Mouse (Mus musculus): ENCODE results near the gene Zfp791. TPM values are rescaled to one million over a fixed set of nuclear protein-coding genes. Genes with fewer than 3 reads are reported as not detected.

Gene Zfp791
- polyA plus RNA-seq, 1 experiment from 2014 or later, result 1.9 TPM

DNA sequence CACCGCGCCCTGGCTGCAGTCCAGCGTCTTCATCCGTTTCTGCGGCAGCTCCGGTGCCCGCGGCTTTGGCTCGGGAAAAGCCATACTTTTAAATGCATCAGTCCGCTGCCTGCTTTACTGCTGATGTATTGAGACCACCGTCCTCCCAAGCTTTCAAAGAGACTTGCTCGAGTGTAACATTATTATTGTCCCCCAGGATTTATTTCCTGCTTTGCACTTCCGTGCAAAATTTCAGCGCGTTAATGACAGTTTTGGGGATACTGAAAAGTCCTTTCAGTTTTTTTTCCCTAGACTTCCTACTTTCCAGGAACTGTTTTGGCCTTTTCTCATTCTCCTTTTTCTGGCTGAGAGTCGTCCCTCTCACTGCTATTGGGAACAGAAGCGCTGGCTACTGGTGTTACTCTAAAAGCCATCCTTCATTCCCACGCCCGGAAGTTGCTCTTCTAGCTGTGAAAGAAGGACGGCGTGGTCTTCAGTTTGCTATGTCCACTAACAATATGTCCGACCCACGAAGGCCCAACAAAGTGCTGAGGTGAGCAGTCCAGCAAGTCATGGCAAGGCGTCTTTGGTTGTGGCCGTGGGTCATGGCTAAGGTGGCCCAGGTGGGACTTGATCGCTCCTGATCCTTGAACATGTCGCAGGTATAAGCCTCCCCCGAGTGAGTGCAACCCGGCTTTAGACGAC is 42.2 kb downstream of the Zfp791 start, which contains the start of gene Wdr83os:
Gene Wdr83os (plus strand): TSS at position 209 of the 684 bp plus-strand sequence.
- peak within 1 kb of the TSS; percentile 86 for H3K27ac ChIP-seq (replicated peaks)
- WGBS, result under 1% methylated on average over 30 of the region's 30 CpGs
- DNase-seq (ENCODE audit: low spot score), result peak; percentile 68

DNA sequence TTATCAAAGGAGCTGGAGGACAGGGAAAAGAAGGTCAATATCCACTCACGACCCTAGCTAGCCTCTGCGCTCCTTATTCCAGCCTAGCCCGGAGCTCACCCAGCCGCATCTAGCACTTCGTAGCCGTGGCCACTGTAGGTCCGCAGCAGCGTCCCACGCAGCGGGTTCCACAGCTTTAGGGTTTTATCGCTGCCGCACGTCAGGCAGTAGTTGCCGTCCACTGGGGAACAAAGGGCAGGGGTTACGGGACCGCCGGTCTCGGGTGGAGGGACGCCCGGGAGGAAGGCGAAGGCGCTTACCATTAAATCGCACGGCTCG is 42.7 kb downstream of the Zfp791 start:
- peaks cover 46% of the 10 kb centered on the region for H3K36me3 ChIP-seq (replicated peaks)
- no peaks in the 10 kb centered on the region for H3K9me3 ChIP-seq
- H3K4me1 ChIP-seq, result peaks cover 43% of the 10 kb centered on the region
- WGBS, result 1% methylated on average over 25 of the region's 25 CpGs
- DNase-seq (ENCODE audit: low spot score), result no peak
- peak overlapping the region; percentile 96 for H3K4me3 ChIP-seq
- H3K27ac ChIP-seq (replicated peaks), result peak overlapping the region; percentile 86
- H3K27me3 ChIP-seq (replicated peaks; ENCODE audit: low read depth, poor library complexity, severe bottlenecking), result no peaks in the 10 kb centered on the region

More for the DNA sequence above, 42.2 kb downstream of the Zfp791 start, which contains the start of gene Wdr83os:
- no peaks in the 10 kb centered on the region for H3K9me3 ChIP-seq
- peak within 1 kb of the TSS; percentile 96 for H3K4me3 ChIP-seq
- H3K27me3 ChIP-seq (replicated peaks; ENCODE audit: low read depth, poor library complexity, severe bottlenecking), result no peaks in the 10 kb centered on the region
- H3K4me1 ChIP-seq, result peaks cover 43% of the 10 kb centered on the region
- peaks cover 46% of the 10 kb centered on the region for H3K36me3 ChIP-seq (replicated peaks)

DNA sequence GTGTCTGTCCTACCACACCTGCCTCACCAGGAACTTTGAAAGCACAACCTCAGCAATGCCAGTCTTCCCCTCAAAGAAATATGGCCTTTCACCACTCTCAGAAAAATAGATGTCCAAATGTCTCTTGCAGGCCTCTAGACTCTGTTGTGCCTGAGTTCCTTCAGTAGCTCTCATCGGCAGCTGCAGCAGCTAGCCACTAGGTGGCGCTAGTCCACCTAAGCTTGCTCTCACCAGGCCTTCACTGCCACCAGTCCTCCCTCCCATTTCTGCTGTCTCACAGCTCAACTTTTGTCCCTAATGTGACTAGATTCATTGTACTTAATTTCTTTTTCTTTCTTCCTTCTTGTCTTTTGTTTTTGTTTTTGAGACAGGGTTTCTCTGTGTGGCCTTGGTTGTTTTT is 45.9 kb downstream of the Zfp791 start:
- Histone ChIP-seq H3K4me3 (no peak overlapping the region; the same call in 1 of the 2 replicates), H3K27ac (replicated peaks) (no peak overlapping the region), H3K9me3 (no peaks in the 10 kb centered on the region), H3K36me3 (replicated peaks) (peaks cover 64% of the 10 kb centered on the region), H3K4me1 (peaks cover 35% of the 10 kb centered on the region), H3K27me3 (replicated peaks; ENCODE audit: low read depth, poor library complexity, severe bottlenecking) (no peaks in the 10 kb centered on the region)
- WGBS, result 0% methylated on average over 2 of the region's 2 CpGs
- DNase-seq (ENCODE audit: low spot score), result peak; percentile 83

DNA sequence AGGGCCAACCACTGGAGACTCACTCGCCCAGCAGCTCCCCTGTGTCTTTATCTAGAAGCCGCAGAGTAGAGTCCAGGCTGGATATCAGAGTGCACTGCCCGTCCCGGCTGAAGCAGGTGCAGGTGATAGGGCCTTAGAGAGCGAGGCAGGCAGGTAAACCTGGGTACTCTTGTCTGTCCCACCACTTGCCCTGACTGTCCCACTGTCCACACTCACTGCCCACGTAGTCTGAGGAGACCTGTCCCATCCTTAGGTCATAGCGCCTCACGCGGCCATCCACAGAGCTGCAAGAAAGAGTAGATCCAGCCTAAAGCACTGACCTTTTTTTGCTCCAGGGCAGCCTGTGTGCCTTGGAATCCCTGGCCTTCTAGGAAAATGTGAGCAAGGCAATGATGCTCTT is 46.9 kb downstream of the Zfp791 start:
- Histone ChIP-seq H3K27me3 (replicated peaks; ENCODE audit: low read depth, poor library complexity, severe bottlenecking) (no peaks in the 10 kb centered on the region), H3K36me3 (replicated peaks) (peaks cover 64% of the 10 kb centered on the region), H3K27ac (replicated peaks) (no peak overlapping the region), H3K9me3 (no peaks in the 10 kb centered on the region), H3K4me3 (no peak overlapping the region), H3K4me1 (peaks cover 30% of the 10 kb centered on the region)
- WGBS, result 77% methylated on average over 9 of the region's 9 CpGs
- DNase-seq (ENCODE audit: low spot score), result peak; percentile 49

DNA sequence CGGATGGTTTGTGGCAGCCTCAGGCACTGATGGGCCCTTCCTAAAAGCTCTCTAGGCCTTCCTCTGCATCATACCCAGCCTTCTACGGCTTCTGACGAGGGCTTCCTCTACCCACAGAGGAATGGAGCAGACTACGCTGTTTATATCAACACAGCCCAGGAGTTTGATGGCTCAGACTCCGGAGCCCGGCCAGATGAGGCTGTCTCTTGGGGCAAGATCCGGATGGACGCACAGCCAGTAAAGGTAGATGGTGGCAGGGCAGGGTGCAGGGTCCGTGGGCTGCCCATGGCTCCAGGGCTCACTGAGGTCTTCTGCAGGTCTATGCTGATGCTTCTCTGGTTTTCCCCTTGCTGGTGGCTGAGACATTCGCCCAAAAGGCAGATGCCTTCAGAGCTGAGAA is 48.3 kb downstream of the Zfp791 start:
- DNase-seq (ENCODE audit: low spot score), result no peak
- peaks cover 29% of the 10 kb centered on the region for H3K4me1 ChIP-seq
- WGBS, result 92% methylated on average over 10 of the region's 10 CpGs
- H3K27me3 ChIP-seq (replicated peaks; ENCODE audit: low read depth, poor library complexity, severe bottlenecking), result no peaks in the 10 kb centered on the region
- no peaks in the 10 kb centered on the region for H3K9me3 ChIP-seq
- no peak overlapping the region for H3K4me3 ChIP-seq
- H3K27ac ChIP-seq (replicated peaks), result no peak overlapping the region
- H3K36me3 ChIP-seq (replicated peaks), result peaks cover 64% of the 10 kb centered on the region

DNA sequence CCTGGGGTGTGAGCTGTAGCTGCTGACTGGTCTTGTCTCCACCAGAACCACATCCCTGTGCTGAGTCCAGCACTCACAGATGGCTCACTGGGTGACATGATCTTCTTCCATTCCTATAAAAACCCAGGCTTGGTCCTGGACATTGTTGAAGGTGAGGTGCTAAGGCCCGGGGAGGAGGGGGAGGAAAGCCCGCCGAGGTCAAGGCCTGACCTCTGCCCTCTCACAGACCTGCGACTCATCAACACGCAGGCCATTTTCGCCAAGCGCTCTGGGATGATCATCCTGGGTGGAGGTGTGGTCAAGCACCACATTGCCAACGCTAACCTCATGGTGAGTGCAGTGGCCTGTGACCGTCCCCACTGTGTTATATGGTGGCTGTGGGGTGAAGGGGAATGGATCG is 48.7 kb downstream of the Zfp791 start:
- DNase-seq (ENCODE audit: low spot score), result no peak

DNA sequence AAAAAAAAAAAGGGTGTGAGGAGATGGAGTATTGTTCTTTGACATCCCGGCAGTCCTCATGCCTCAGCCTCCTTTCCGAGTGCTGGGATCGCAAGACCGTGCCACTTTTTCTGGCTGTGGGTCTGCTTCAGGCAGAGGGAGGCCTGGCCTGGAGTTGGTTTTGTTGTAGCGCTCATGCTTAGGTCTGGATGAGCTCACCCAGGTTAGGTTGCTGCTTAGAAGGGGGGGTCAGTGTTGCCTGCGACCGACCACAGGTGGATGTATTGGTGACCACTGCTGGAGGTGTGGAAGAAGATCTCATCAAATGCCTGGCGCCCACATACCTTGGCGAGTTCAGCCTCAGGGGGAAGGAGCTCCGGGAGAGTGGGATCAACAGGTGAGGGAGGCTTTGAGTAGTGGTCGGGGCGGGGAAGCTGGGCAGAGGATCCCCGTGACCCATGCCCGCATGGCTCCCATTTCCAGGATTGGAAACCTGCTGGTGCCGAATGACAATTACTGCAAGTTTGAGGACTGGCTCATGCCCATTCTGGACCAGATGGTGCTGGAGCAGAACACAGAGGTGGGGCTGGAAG is 49.8 kb downstream of the Zfp791 start:
- H3K4me3 ChIP-seq, result peak overlapping the region; percentile 94
- DNase-seq (ENCODE audit: low spot score), result no peak

More for the DNA sequence above, 48.7 kb downstream of the Zfp791 start:
- Histone ChIP-seq H3K4me1 (peaks cover 25% of the 10 kb centered on the region), H3K27me3 (replicated peaks; ENCODE audit: low read depth, poor library complexity, severe bottlenecking) (no peaks in the 10 kb centered on the region), H3K4me3 (no peak overlapping the region), H3K36me3 (replicated peaks) (peaks cover 61% of the 10 kb centered on the region), H3K9me3 (no peaks in the 10 kb centered on the region), H3K27ac (replicated peaks) (no peak overlapping the region)
- 83% methylated on average over 10 of the region's 10 CpGs for WGBS

DNA sequence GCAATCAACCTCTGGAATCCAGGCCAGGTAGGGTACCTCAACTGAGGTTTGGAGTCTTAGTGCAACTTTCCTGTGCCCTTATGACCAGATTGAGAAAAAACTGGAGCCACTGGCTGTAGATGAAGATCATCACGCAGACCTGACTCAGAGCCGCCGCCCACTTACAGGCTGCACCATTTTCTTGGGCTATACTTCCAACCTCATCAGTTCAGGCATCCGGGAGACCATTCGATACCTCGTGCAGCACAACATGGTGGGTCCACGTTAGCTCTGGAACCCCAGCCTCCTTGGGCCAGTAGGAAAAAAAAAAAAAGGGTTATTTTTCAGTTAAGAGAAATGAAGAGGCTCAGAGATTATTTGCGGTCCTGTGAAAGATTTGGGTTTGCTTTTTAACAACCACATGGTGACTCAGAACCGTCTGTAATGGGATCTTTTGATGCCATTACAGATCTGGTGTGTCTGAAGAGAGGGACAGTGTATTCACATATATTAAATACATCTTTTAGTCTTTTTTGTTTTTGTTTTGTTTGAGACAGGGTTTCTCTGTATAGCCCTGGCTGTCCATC is 50.4 kb downstream of the Zfp791 start:
- peaks cover 23% of the 10 kb centered on the region for H3K4me1 ChIP-seq
- no peaks in the 10 kb centered on the region for H3K9me3 ChIP-seq
- peak overlapping the region; percentile 97 for H3K27ac ChIP-seq (replicated peaks)
- no peaks in the 10 kb centered on the region for H3K27me3 ChIP-seq (replicated peaks; ENCODE audit: low read depth, poor library complexity, severe bottlenecking)
- peaks cover 51% of the 10 kb centered on the region for H3K36me3 ChIP-seq (replicated peaks)
- 45% methylated on average over 9 of the region's 9 CpGs for WGBS
- no peak for DNase-seq (ENCODE audit: low spot score)
- peak overlapping the region; percentile 94 for H3K4me3 ChIP-seq

More for the DNA sequence above, 49.8 kb downstream of the Zfp791 start:
- Histone ChIP-seq H3K4me1 (peaks cover 23% of the 10 kb centered on the region), H3K36me3 (replicated peaks) (peaks cover 50% of the 10 kb centered on the region), H3K27ac (replicated peaks) (no peak overlapping the region), H3K27me3 (replicated peaks; ENCODE audit: low read depth, poor library complexity, severe bottlenecking) (no peaks in the 10 kb centered on the region), H3K9me3 (no peaks in the 10 kb centered on the region)
- WGBS, result 93% methylated on average over 15 of the region's 15 CpGs

DNA sequence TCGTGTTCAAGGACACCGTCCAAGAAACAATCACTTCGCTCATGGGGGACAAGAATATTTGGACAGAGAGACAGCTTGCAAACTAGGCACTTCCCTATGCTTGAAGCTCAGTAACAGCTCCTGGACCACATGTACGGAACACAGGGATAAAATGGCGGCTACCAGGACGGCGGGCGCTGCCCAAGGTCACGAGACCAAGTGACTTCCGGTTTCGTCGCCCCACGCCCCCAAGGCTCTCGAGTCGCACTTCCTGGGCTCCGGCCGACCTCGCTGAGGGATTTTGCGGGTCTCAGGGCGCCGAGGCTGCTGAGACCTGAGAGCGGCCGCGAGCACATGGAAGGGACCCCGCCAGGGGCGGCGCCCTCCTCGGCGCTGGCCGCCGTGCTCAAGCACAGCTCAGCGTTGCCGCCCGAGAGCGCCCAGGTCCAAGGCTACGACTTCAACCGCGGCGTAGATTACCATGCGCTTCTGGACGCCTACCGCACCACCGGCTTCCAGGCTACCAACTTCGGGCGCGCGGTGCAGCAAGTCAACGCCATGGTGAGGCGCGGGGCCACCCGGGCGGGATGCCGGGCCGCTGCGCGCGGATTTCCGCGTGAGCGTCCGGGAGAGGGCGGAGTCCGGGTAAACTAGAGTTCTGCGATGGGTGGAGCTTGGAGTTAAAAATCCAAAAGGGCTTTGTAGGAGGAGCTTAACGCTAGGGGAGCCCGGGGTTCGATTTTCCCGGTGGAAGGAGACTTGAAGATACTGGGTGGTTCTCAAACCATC is 51.2 kb downstream of the Zfp791 start, which contains the start of gene Dhps:
Gene Dhps (plus strand): TSS at position 244 of the 768 bp plus-strand sequence.
- H3K36me3 ChIP-seq (replicated peaks), result peaks cover 53% of the 10 kb centered on the region
- peak; percentile 92 for DNase-seq (ENCODE audit: low spot score)
- WGBS, result under 1% methylated on average over 68 of the region's 68 CpGs
- peak within 1 kb of the TSS; percentile 94 for H3K4me3 ChIP-seq
- no peaks in the 10 kb centered on the region for H3K27me3 ChIP-seq (replicated peaks; ENCODE audit: low read depth, poor library complexity, severe bottlenecking)
- H3K27ac ChIP-seq (replicated peaks), result peak within 1 kb of the TSS; percentile 97
- H3K4me1 ChIP-seq, result peaks cover 23% of the 10 kb centered on the region
- H3K9me3 ChIP-seq, result no peaks in the 10 kb centered on the region

DNA sequence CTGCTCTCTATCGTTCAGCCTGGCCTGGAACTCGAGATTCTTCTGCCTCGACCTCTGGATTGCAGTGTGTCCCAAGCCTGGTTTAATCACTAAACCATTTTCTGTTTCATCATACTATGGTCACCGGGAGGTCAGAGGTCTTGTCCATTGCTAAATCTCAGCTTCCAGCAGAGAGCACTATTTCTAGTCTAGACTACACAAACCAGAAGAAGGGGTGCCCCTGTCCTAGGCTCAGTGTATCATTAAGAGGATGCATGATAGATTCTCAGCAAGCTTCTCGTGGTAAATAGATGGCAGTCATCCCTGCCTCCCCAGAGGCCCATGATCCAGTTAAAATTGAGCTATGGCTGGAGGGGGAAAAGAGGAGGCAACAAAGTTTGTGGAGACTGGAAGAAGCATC is 51.9 kb downstream of the Zfp791 start:
- WGBS, result 88% methylated on average over 5 of the region's 5 CpGs
- Histone ChIP-seq H3K27ac (replicated peaks) (peak overlapping the region; percentile 97), H3K4me1 (peaks cover 23% of the 10 kb centered on the region), H3K36me3 (replicated peaks) (peaks cover 53% of the 10 kb centered on the region), H3K27me3 (replicated peaks; ENCODE audit: low read depth, poor library complexity, severe bottlenecking) (no peaks in the 10 kb centered on the region), H3K4me3 (peak overlapping the region; percentile 94), H3K9me3 (no peaks in the 10 kb centered on the region)
- no peak for DNase-seq (ENCODE audit: low spot score)

DNA sequence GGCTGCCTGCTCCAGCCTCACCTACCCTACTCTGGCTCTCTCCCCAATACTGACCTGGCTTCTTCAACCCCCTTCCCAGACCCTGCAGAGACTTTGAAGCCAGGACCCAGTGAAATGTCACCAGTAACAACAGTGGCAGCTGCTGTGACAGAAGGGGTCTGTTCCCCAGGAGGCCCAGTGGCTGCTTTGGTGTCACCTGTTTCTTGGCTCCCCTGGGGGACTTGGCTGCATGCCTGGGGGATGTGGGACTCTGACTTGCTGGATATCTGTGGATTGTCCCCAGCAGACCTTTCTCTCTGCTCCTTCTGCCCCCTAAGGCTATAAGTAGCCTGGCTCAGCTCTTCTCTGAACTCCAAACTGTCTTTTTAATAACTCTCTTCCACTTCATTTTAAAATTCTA is 54.9 kb downstream of the Zfp791 start, which contains the start of gene Gm5741:
Gene Gm5741 (minus strand): TSS at position 1 of the 400 bp plus-strand sequence.
- Histone ChIP-seq H3K36me3 (replicated peaks) (peaks cover 35% of the 10 kb centered on the region), H3K4me3 (no peak within 1 kb of the TSS), H3K27ac (replicated peaks) (no peak within 1 kb of the TSS), H3K4me1 (peaks cover 19% of the 10 kb centered on the region), H3K9me3 (no peaks in the 10 kb centered on the region), H3K27me3 (replicated peaks; ENCODE audit: low read depth, poor library complexity, severe bottlenecking) (no peaks in the 10 kb centered on the region)
- DNase-seq (ENCODE audit: low spot score), result no peak

DNA sequence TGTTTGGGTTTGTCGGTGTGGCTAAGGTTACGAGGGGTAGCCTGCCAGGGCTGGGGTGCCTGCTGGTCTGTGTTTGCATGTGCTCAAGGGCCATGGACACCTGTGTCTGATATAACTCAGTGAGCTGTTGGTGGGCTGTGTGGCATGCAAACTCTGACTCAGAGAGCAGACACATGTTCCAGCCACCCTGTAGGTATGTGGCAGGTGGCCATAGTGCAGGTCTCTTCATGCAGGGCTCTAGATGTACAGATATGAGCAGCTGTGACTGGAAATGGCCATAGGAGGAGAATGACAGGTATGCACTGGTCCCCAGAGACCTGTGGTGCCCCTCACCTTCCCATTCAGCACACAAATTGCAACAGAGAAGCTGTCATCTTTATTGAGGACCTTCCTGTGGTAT is 55.7 kb downstream of the Zfp791 start:
- H3K27me3 ChIP-seq (replicated peaks; ENCODE audit: low read depth, poor library complexity, severe bottlenecking), result no peaks in the 10 kb centered on the region
- no peak for DNase-seq (ENCODE audit: low spot score)
- H3K4me3 ChIP-seq, result no peak overlapping the region
- no peaks in the 10 kb centered on the region for H3K9me3 ChIP-seq
- H3K4me1 ChIP-seq, result peaks cover 12% of the 10 kb centered on the region
- WGBS, result 93% methylated on average over 2 of the region's 2 CpGs
- H3K27ac ChIP-seq (replicated peaks), result no peak overlapping the region
- peaks cover 42% of the 10 kb centered on the region for H3K36me3 ChIP-seq (replicated peaks)

Data from embryonic facial prominence, embryonic 10.5 days (tissue).